Mouse (Mus musculus) midbrain, postnatal 0 days (tissue): ENCODE measurements at regions not wholly inside any gene's neighbourhood (a gene's known extent, or its start where the extent isn't known, plus 50 kb on each side); places are given as distances from the start of the nearest gene placed in this dataset.

ENCODE experiments used
- ATAC-seq: fragments of 200-750 bp; cut with Nextera tagmentation; 2 replicates; pipeline ENCODE4 v1.8.0; 2017; ENCODE audit warnings: moderate number of reproducible peaks, mild to moderate bottlenecking, moderate TSS enrichment, moderate library complexity; ENCODE audit not compliant: low FRiP score
- DNase-seq: peaks from one replicate; pipeline ENCODE4 v3.0.0-alpha.2; 2015; ENCODE audit warnings: low spot score
- H3K27ac ChIP-seq: fragments of 300-500 bp; sonication (generic); 2 replicates; pipeline ENCODE4 v1.5.1; 2014; ENCODE audit warnings: low read depth, mild to moderate bottlenecking, low read length, mixed read lengths
- H3K27me3 ChIP-seq: fragments of 300-500 bp; sonication (generic); 2 replicates; pipeline ENCODE4 v1.6.1; 2014; ENCODE audit warnings: low read length, control low read depth, mixed read lengths; ENCODE audit not compliant: insufficient read depth
- H3K36me3 ChIP-seq: fragments of 300-500 bp; sonication (generic); 2 replicates; pipeline ENCODE4 v1.6.1; 2014; ENCODE audit warnings: low read length, control low read depth, mixed read lengths; ENCODE audit not compliant: insufficient read depth
- H3K4me1 ChIP-seq: fragments of 300-500 bp; sonication (generic); 2 replicates; pipeline ENCODE4 v1.6.1; 2014; ENCODE audit warnings: mild to moderate bottlenecking, control low read depth, antibody characterized with exemption, low read length, mixed read lengths; ENCODE audit not compliant: insufficient read depth
- H3K4me2 ChIP-seq: fragments of 300-500 bp; sonication (generic); 2 replicates; pipeline ENCODE4 v1.6.1; 2014; ENCODE audit warnings: low read depth, mild to moderate bottlenecking, low read length, mixed read lengths; ENCODE audit not compliant: poor library complexity, severe bottlenecking
- H3K4me3 ChIP-seq: fragments of 300-500 bp; sonication (generic); 2 replicates; pipeline ENCODE4 v1.5.1; 2014; ENCODE audit warnings: low read depth, mild to moderate bottlenecking, low read length, moderate library complexity
- H3K9ac ChIP-seq: fragments of 300-500 bp; sonication (generic); replicated peaks from 2 replicates; pipeline ENCODE4 v1.6.1; 2014; ENCODE audit warnings: mild to moderate bottlenecking, low read length, moderate library complexity, mixed read lengths; ENCODE audit not compliant: poor library complexity, severe bottlenecking
- H3K9me3 ChIP-seq: fragments of 300-500 bp; sonication (generic); 2 replicates; pipeline ENCODE4 v1.6.1; 2016; ENCODE audit warnings: low read length, control low read depth
- CTCF ChIP-seq: IDR thresholded peaks from 2 replicates; pipeline ENCODE4 v1.5.1; 2016; ENCODE audit warnings: antibody characterized with exemption, mild to moderate bottlenecking
- WGBS: fragments of 180-500 bp; shearing (Covaris S2); extraction: QIAGEN DNeasy Blood & Tissue Kit; methylation state at CpG from one replicate; pipeline ENCODE4 v1.1.7; 2014; 5-methylcytosine and 5-hydroxymethylcytosine counted together

- 83% methylated on average over 10 of the region's 10 CpGs for WGBS
- TF ChIP-seq CTCF = no peak
- peak; percentile 51 for DNase-seq
- Histone ChIP-seq H3K4me3 (no peak overlapping the region), H3K9me3 (no peaks in the 10 kb centered on the region), H3K4me1 (no peaks in the 10 kb centered on the region), H3K27me3 (no peaks in the 10 kb centered on the region), H3K9ac (no peak overlapping the region), H3K27ac (no peak overlapping the region), H3K36me3 (no peaks in the 10 kb centered on the region), H3K4me2 (no peak overlapping the region)
- peak; percentile 62; the same call in 1 of the 2 replicates for ATAC-seq
Observed at GRCm38 (mm10) chr14:97489427-97490347, 679.9 kb downstream of the Dach1 start.

DNA sequence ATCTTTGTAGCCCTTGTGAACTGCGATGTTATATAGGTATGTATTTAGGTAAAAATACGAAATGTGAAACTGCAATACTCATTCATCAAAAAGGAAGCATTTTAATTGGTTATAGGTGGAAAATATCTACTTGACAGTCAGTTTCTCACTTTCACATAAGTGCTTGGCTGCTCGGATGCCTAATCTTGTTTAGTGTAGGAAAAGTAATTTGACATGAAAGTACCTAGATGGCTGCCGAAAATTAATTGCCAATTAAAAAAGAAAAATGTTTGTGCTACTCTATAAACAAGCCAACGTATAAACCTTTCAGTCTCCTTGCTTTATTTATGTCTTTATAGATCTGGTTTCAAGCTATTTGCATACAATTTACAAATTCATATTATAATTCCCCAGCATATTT, 691.3 kb downstream of the Dach1 start:
- H3K9me3 ChIP-seq = no peaks in the 10 kb centered on the region
- H3K9ac ChIP-seq = no peak overlapping the region
- no peak for ATAC-seq
- DNase-seq = no peak
- no peaks in the 10 kb centered on the region for H3K36me3 ChIP-seq
- H3K4me2 ChIP-seq = no peak overlapping the region
- no peaks in the 10 kb centered on the region for H3K27me3 ChIP-seq
- TF ChIP-seq CTCF = no peak
- no peak overlapping the region for H3K4me3 ChIP-seq
- no peak overlapping the region for H3K27ac ChIP-seq
- H3K4me1 ChIP-seq = no peaks in the 10 kb centered on the region
- WGBS = 79% methylated on average over 5 of the region's 5 CpGs

DNA sequence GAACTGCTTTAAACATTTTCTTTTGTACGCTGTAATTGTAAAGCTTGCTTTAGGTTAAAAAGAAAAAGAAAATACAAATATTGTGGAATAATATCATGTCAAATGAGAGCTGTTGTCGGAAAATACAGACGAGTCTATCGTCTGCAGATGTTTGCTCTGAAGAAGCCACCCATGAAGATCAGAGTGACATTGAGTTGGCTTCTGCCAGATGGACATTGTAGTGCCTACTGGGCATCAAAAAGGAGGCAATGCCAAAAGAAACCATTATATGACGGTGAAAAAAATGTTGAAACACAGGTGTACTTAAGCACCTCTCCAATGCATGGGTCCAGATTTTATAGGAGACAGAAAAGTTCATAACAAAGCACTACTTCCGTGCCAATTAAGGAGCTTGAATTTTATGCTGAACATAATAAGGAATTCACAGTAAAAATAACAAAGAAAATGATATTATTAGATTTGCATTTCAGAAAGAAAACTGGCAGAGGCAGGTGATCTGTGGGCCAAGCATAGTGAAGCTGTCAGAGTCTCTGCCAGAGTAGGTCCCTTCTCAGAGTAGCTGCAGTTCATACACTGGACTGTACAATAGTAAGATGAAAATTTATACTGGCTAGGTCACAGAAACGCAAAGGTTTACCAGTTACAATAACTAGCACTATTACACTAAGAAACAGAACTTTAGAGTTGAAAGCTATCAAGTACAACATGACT, 718.9 kb downstream of the Dach1 start:
- DNase-seq (peak; percentile 40), ATAC-seq (no peak)
- H3K9ac ChIP-seq = no peak overlapping the region
- H3K36me3 ChIP-seq = no peaks in the 10 kb centered on the region
- H3K4me3 ChIP-seq = no peak overlapping the region
- TF ChIP-seq CTCF = no peak
- WGBS = 72% methylated on average over 7 of the region's 7 CpGs
- H3K9me3 ChIP-seq = no peaks in the 10 kb centered on the region
- H3K4me2 ChIP-seq = no peak overlapping the region
- no peaks in the 10 kb centered on the region for H3K27me3 ChIP-seq
- no peaks in the 10 kb centered on the region for H3K4me1 ChIP-seq
- H3K27ac ChIP-seq = no peak overlapping the region

- peak; percentile 20 for DNase-seq
- WGBS = 77% methylated on average over 2 of the region's 2 CpGs
Observed at GRCm38 (mm10) chr14:97448617-97449016, 720.9 kb downstream of the Dach1 start.

GRCm38 (mm10) chr14:97446793-97447192, 722.8 kb downstream of the Dach1 start:
- Histone ChIP-seq H3K9me3 (no peaks in the 10 kb centered on the region), H3K36me3 (no peaks in the 10 kb centered on the region), H3K4me1 (no peaks in the 10 kb centered on the region), H3K27me3 (no peaks in the 10 kb centered on the region), H3K4me2 (no peak overlapping the region), H3K4me3 (no peak overlapping the region), H3K27ac (no peak overlapping the region), H3K9ac (no peak overlapping the region)
- 98% methylated on average over 1 of the region's 1 CpGs for WGBS
- DNase-seq (no peak), ATAC-seq (no peak)
- no peak for TF ChIP-seq CTCF

More at GRCm38 (mm10) chr14:97448617-97449016, 720.9 kb downstream of the Dach1 start:
- no peak for TF ChIP-seq CTCF
- Histone ChIP-seq H3K9me3 (no peaks in the 10 kb centered on the region), H3K27ac (no peak overlapping the region), H3K9ac (no peak overlapping the region), H3K4me3 (no peak overlapping the region), H3K36me3 (no peaks in the 10 kb centered on the region), H3K4me2 (no peak overlapping the region), H3K4me1 (no peaks in the 10 kb centered on the region), H3K27me3 (no peaks in the 10 kb centered on the region)
- no peak for ATAC-seq

DNA sequence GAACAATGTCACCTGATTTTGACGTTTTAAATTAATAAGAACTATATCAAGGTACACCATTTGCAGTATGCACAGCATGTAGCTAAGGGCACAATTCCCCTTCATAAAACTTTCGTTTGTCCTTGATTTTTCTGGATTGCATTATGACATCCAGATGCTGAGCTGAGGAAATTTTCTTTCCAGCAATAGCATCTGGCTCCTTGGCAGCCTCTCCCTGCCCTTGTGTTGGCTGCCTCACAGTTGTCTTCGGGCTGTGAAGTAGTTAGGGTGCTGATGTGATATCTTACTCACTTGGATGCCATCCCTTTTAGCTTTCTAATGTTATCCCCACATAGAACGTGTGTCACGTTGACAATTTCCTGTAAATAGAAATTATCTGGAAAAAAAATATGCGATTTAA, 729.2 kb downstream of the Dach1 start:
- DNase-seq (peak; percentile 28), ATAC-seq (no peak)
- Histone ChIP-seq H3K9ac (no peak overlapping the region), H3K27me3 (no peaks in the 10 kb centered on the region), H3K9me3 (no peaks in the 10 kb centered on the region), H3K36me3 (no peaks in the 10 kb centered on the region), H3K4me3 (no peak overlapping the region), H3K4me2 (no peak overlapping the region), H3K4me1 (no peaks in the 10 kb centered on the region), H3K27ac (no peak overlapping the region)
- TF ChIP-seq CTCF = no peak
- 83% methylated on average over 6 of the region's 6 CpGs for WGBS
